ENCODE assay signal across 9 mouse cellular contexts in the genomic region with DNA sequence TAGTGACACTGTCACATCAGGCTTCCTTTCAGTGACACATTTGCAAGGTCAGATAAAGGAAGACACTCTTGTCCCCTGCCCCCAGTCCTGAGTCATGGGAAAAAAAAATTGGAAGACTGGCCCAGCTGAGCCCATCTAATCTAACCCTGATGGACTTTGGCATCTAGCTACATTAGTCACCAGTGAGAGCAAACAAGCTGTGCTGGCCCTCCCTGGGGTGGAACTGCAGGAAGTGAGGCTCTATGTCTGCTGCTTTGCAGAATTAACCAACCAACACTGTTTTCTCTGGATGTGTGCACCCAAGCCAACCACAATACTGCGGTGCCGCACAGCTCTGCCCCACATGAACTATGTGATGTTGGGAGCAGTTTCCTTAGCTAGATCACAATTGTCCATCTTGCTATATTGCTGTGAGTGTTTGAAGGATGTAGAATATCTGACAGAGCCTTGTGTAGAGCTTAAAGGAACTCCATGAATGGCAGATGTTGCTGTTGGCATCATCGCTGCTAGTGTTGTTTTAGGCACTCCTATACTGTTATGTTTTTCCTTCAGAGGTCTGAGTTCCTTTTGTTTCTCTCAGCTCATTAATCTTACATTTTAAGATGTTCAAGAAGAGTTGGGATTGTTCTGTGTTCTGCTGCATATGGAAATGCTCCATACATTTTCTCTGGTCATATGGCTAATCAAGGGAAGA. TPM values are rescaled to one million over a fixed set of nuclear protein-coding genes. Genes with fewer than 3 reads are reported as not detected.
A peak's percentile ranks its signal among the peaks of the same experiment; 100 is the strongest.
DNase-seq lines count a peak whose midpoint lies in the region; ATAC-seq and TF ChIP-seq lines count a peak whose summit lies in the region.
"Had no signal": no experiment of that assay in that cellular context is flagged by ENCODE, and none has a peak within 500 bp of the region (broad histone marks: within the 10 kb centered on the region; RNA-seq: fewer than 3 reads in every experiment).

No protein-coding gene starts in this region.

- H3ac ChIP-seq in C2C12 (ENCODE audit: control insufficient read depth, insufficient read length, low read depth): no peak overlapping the region

- H3K27me3 ChIP-seq in C2C12 (ENCODE audit: control insufficient read depth, insufficient read depth, insufficient read length): no peaks in the 10 kb centered on the region
- no peaks in the 10 kb centered on the region for H3K27me3 ChIP-seq in liver, embryonic 13.5 days
- no peaks in the 10 kb centered on the region for H3K27me3 ChIP-seq in neural tube, embryonic 15.5 days (replicated peaks)
- H3K27me3 ChIP-seq in midbrain, embryonic 16.5 days (ENCODE audit: control insufficient read depth, insufficient read depth, low read depth, low read length): no peaks in the 10 kb centered on the region

- H3K9me3 ChIP-seq in liver, embryonic 13.5 days (replicated peaks): no peaks in the 10 kb centered on the region
- no peaks in the 10 kb centered on the region for H3K9me3 ChIP-seq in neural tube, embryonic 15.5 days (replicated peaks)
- no peaks in the 10 kb centered on the region for H3K9me3 ChIP-seq in midbrain, embryonic 16.5 days (replicated peaks; ENCODE audit: control insufficient read depth, low read length, poor library complexity, severe bottlenecking)
- H3K9me3 ChIP-seq: embryonic facial prominence, embryonic 10.5 days had no signal

- H3K9ac ChIP-seq in liver, embryonic 13.5 days: no peak overlapping the region
- no peak overlapping the region for H3K9ac ChIP-seq in neural tube, embryonic 15.5 days (replicated peaks)
- H3K9ac ChIP-seq in midbrain, embryonic 16.5 days (ENCODE audit: low read depth, low read length): no peak overlapping the region

- H3K79me3 ChIP-seq in C2C12 (ENCODE audit: low read depth): no peaks in the 10 kb centered on the region

- H3K36me3 ChIP-seq in C2C12 (ENCODE audit: control insufficient read depth, insufficient read depth): no peaks in the 10 kb centered on the region
- H3K36me3 ChIP-seq in liver, embryonic 13.5 days: no peaks in the 10 kb centered on the region
- peaks cover 4% of the 10 kb centered on the region for H3K36me3 ChIP-seq in neural tube, embryonic 15.5 days
- H3K36me3 ChIP-seq in midbrain, embryonic 16.5 days (ENCODE audit: control insufficient read depth, insufficient read depth, low read length): peaks cover 4% of the 10 kb centered on the region; the same call in 1 of the 2 replicates

- WGBS in liver, embryonic 13.5 days (ENCODE audit: insufficient replicate concordance): 64% methylated on average over 3 of the region's 3 CpGs
- 87% methylated on average over 3 of the region's 3 CpGs for WGBS in neural tube, embryonic 15.5 days
- 93% methylated on average over 3 of the region's 3 CpGs for WGBS in midbrain, embryonic 16.5 days

- peak; percentile 55 for DNase-seq in brain, adult 2 months (ENCODE audit: low read depth, low spot score)
- DNase-seq in heart, postnatal 36 days: peak; percentile 55 to 68
- DNase-seq in liver, embryonic 13.5 days: no peak
- no peak for DNase-seq in right cerebral cortex, postnatal 4 days
- no peak for DNase-seq in ovary, postnatal 36 days (ENCODE audit: low spot score)

- no peak for TF ChIP-seq CTCF in C2C12 (IDR thresholded peaks at IDR 0.05; ENCODE audit: control insufficient read depth, insufficient read depth, insufficient read length)

- peak overlapping the region; percentile 30; the same call in 1 of the 2 replicates for H3K27ac ChIP-seq in liver, embryonic 13.5 days
- no peak overlapping the region for H3K27ac ChIP-seq in neural tube, embryonic 15.5 days (replicated peaks)
- H3K27ac ChIP-seq in midbrain, embryonic 16.5 days (ENCODE audit: low read length): no peak overlapping the region
- H3K27ac ChIP-seq: embryonic facial prominence, embryonic 10.5 days had no signal

- peaks cover 11% of the 10 kb centered on the region; the same call in 1 of the 2 replicates for H3K4me1 ChIP-seq in liver, embryonic 13.5 days (replicated peaks)
- H3K4me1 ChIP-seq in neural tube, embryonic 15.5 days: peaks cover 53% of the 10 kb centered on the region
- no peaks in the 10 kb centered on the region; the same call in 1 of the 2 replicates for H3K4me1 ChIP-seq in midbrain, embryonic 16.5 days (ENCODE audit: control insufficient read depth, insufficient read depth, low read length)

- H3K4me2 ChIP-seq in liver, embryonic 13.5 days: no peak overlapping the region
- no peak overlapping the region for H3K4me2 ChIP-seq in neural tube, embryonic 15.5 days
- H3K4me2 ChIP-seq in midbrain, embryonic 16.5 days (ENCODE audit: low read length): no peak overlapping the region

- ATAC-seq in liver, embryonic 13.5 days (ENCODE audit: low read depth): peak; percentile 74
- ATAC-seq in neural tube, embryonic 15.5 days (ENCODE audit: low FRiP score): no peak
- ATAC-seq in midbrain, embryonic 16.5 days: no peak

- H3K79me2 ChIP-seq in C2C12 (ENCODE audit: control insufficient read depth, insufficient read depth): no peaks in the 10 kb centered on the region

- intact Hi-C loops in heart, postnatal 36 days (cut with DNase I): no loop called here

- no peak overlapping the region for H3K4me3 ChIP-seq in C2C12 (ENCODE audit: insufficient read depth, poor library complexity, severe bottlenecking)
- no peak overlapping the region for H3K4me3 ChIP-seq in liver, embryonic 13.5 days (replicated peaks)
- H3K4me3 ChIP-seq in neural tube, embryonic 15.5 days (replicated peaks): no peak overlapping the region
- H3K4me3 ChIP-seq in midbrain, embryonic 16.5 days (ENCODE audit: low read depth, low read length): no peak overlapping the region
- H3K4me3 ChIP-seq: embryonic facial prominence, embryonic 10.5 days had no signal

TF ChIP-seq in C2C12, 6 proteins besides CTCF, POLR2A, EP300 and RAD21:
- peak; percentile 48 for TF ChIP-seq MAX (IDR thresholded peaks at IDR 0.05)
- peak; percentile 31 for TF ChIP-seq MYOD1 (IDR thresholded peaks at IDR 0.05; ENCODE audit: control insufficient read depth, insufficient read length, low read depth)
- TF ChIP-seq FOSL1 (IDR thresholded peaks at IDR 0.05; ENCODE audit: insufficient read depth, low read length, poor library complexity, severe bottlenecking): peak; percentile 78
- no peak for TF ChIP-seq USF1 (IDR thresholded peaks at IDR 0.05; ENCODE audit: low read depth)
- TF ChIP-seq MYOG (IDR thresholded peaks at IDR 0.05; ENCODE audit: control insufficient read depth, extremely low read depth, insufficient read length): no peak

RNA-seq across cellular contexts. Expression of a gene that starts 42.6 kb away (rescaled TPM):
- 4.2 TPM for polyA plus RNA-seq in C2C12 (2012; fragmentation: generic; extraction: Trizol)
- total RNA-seq in heart, postnatal 36 days (2021): 10 to 100 TPM; 24.1 to 31.9 TPM
- polyA plus RNA-seq in liver, embryonic 13.5 days (2015; fragmentation: Nextera tagmentation; extraction: Ambion mirVana): 1.1 and 1.3 TPM in 2 replicates
- polyA plus RNA-seq in neural tube, embryonic 15.5 days (2015; fragmentation: Nextera tagmentation; extraction: Ambion mirVana): 37.7 and 42.4 TPM in 2 replicates
- 18.1 and 22.0 TPM in 2 replicates for polyA plus RNA-seq in midbrain, embryonic 16.5 days (2015; fragmentation: Nextera tagmentation; extraction: Ambion mirVana)

Comparison
In these comparisons a context has a peak if more than half of its experiments do, and no peak if none do; other contexts are left out.
1. DNase-seq: peak in brain, adult 2 months (single experiment) and heart, postnatal 36 days (2 of 2); none in liver, embryonic 13.5 days (single experiment), right cerebral cortex, postnatal 4 days (single experiment) and ovary, postnatal 36 days (single experiment).